Mouse (Mus musculus) midbrain, embryonic 12.5 days (tissue): ENCODE measurements around the gene Slc30a10. TPM values are rescaled to one million over a fixed set of nuclear protein-coding genes. Genes with fewer than 3 reads are reported as not detected.

Source experiments
- ATAC-seq: fragments of 200-750 bp; cut with Nextera tagmentation; 2 replicates; pipeline ENCODE4 v1.8.0; 2017; ENCODE audit warnings: low read depth, moderate TSS enrichment, moderate library complexity; ENCODE audit not compliant: low FRiP score
- H3K27ac ChIP-seq: fragments of 300-500 bp; sonication (generic); replicated peaks from 2 replicates; pipeline ENCODE4 v1.5.1; 2016; ENCODE audit warnings: mild to moderate bottlenecking
- H3K27me3 ChIP-seq: fragments of 300-500 bp; sonication (generic); 2 replicates; pipeline ENCODE4 v1.6.1; 2016; ENCODE audit warnings: mild to moderate bottlenecking
- H3K36me3 ChIP-seq: fragments of 300-500 bp; sonication (generic); 2 replicates; pipeline ENCODE4 v1.6.1; 2016
- H3K4me1 ChIP-seq: fragments of 300-500 bp; sonication (generic); 2 replicates; pipeline ENCODE4 v1.6.1; 2016
- H3K4me2 ChIP-seq: fragments of 300-500 bp; sonication (generic); replicated peaks from 2 replicates; pipeline ENCODE4 v1.6.1; 2016; ENCODE audit warnings: mild to moderate bottlenecking, moderate library complexity
- H3K4me3 ChIP-seq: fragments of 300-500 bp; sonication (generic); 2 replicates; pipeline ENCODE4 v1.5.1; 2016; ENCODE audit warnings: mild to moderate bottlenecking
- H3K9ac ChIP-seq: fragments of 300-500 bp; sonication (generic); replicated peaks from 2 replicates; pipeline ENCODE4 v1.6.1; 2016; ENCODE audit warnings: mild to moderate bottlenecking, moderate library complexity
- H3K9me3 ChIP-seq: fragments of 300-500 bp; sonication (generic); 2 replicates; pipeline ENCODE4 v1.6.1; 2016; ENCODE audit warnings: mild to moderate bottlenecking
- WGBS: fragments of 180-500 bp; shearing (Covaris S2); methylation state at CpG from one replicate; pipeline ENCODE4 v1.1.7; 2016; 5-methylcytosine and 5-hydroxymethylcytosine counted together
- polyA plus RNA-seq: library from polyadenylated mRNA; unstranded; fragments of >200 nt; fragmentation: Nextera tagmentation; extraction: Ambion mirVana; gene quantifications from 2 replicates; pipeline ENCODE4 v1.2.1, GENCODE M21; 2016

The Slc30a10 gene
- polyA plus RNA-seq, 1 experiment from 2014 or later = 1.4 TPM

GRCm38 (mm10) chr1:185441703-185442472, 12.8 kb upstream of the Slc30a10 start:
- Histone ChIP-seq H3K4me3 (no peak overlapping the region), H3K9me3 (no peaks in the 10 kb centered on the region), H3K4me2 (no peak overlapping the region), H3K27me3 (no peaks in the 10 kb centered on the region), H3K9ac (no peak overlapping the region), H3K36me3 (no peaks in the 10 kb centered on the region), H3K4me1 (peaks cover 21% of the 10 kb centered on the region; the same call in 1 of the 2 replicates), H3K27ac (no peak overlapping the region)
- WGBS = 63% methylated on average over 18 of the region's 18 CpGs
- ATAC-seq = peak; percentile 63

- Histone ChIP-seq H3K9ac (no peak overlapping the region), H3K4me3 (no peak overlapping the region), H3K4me2 (no peak overlapping the region), H3K36me3 (no peaks in the 10 kb centered on the region), H3K27me3 (peaks cover 10% of the 10 kb centered on the region; the same call in 1 of the 2 replicates), H3K9me3 (no peaks in the 10 kb centered on the region), H3K4me1 (no peaks in the 10 kb centered on the region), H3K27ac (no peak overlapping the region)
- WGBS = 90% methylated on average over 7 of the region's 7 CpGs
- no peak for ATAC-seq
Observed at GRCm38 (mm10) chr1:185448936-185449335, 5.7 kb upstream of the Slc30a10 start.

- 80% methylated on average over 2 of the region's 2 CpGs for WGBS
- Histone ChIP-seq H3K27ac (no peak overlapping the region), H3K4me3 (no peak overlapping the region), H3K4me2 (no peak overlapping the region), H3K9ac (no peak overlapping the region), H3K36me3 (no peaks in the 10 kb centered on the region), H3K4me1 (peaks cover 4% of the 10 kb centered on the region; the same call in 1 of the 2 replicates), H3K9me3 (no peaks in the 10 kb centered on the region), H3K27me3 (peaks cover 18% of the 10 kb centered on the region)
- ATAC-seq = no peak
Observed at GRCm38 (mm10) chr1:185449727-185450126, 4.9 kb upstream of the Slc30a10 start.

- no peak overlapping the region for H3K27ac ChIP-seq
- no peak overlapping the region for H3K4me2 ChIP-seq
- H3K36me3 ChIP-seq = no peaks in the 10 kb centered on the region
- no peaks in the 10 kb centered on the region for H3K9me3 ChIP-seq
- peaks cover 12% of the 10 kb centered on the region for H3K4me1 ChIP-seq
- no peak for ATAC-seq
- peaks cover 32% of the 10 kb centered on the region for H3K27me3 ChIP-seq
- H3K9ac ChIP-seq = no peak overlapping the region
- H3K4me3 ChIP-seq = no peak overlapping the region
- WGBS = 84% methylated on average over 8 of the region's 8 CpGs
Observed at GRCm38 (mm10) chr1:185451077-185451476, 3.6 kb upstream of the Slc30a10 start.

- 88% methylated on average over 3 of the region's 3 CpGs for WGBS
- H3K4me3 ChIP-seq = no peak overlapping the region
- H3K9me3 ChIP-seq = no peaks in the 10 kb centered on the region
- H3K4me2 ChIP-seq = no peak overlapping the region
- no peak overlapping the region for H3K27ac ChIP-seq
- peaks cover 12% of the 10 kb centered on the region for H3K4me1 ChIP-seq
- H3K27me3 ChIP-seq = peaks cover 36% of the 10 kb centered on the region
- no peak for ATAC-seq
- no peaks in the 10 kb centered on the region for H3K36me3 ChIP-seq
- H3K9ac ChIP-seq = no peak overlapping the region
Observed at GRCm38 (mm10) chr1:185451495-185451894, 3.2 kb upstream of the Slc30a10 start.

- Histone ChIP-seq H3K9ac (no peak overlapping the region), H3K27me3 (peaks cover 42% of the 10 kb centered on the region), H3K27ac (no peak overlapping the region), H3K4me3 (no peak overlapping the region), H3K4me2 (no peak overlapping the region), H3K4me1 (peaks cover 12% of the 10 kb centered on the region), H3K36me3 (no peaks in the 10 kb centered on the region), H3K9me3 (no peaks in the 10 kb centered on the region)
- WGBS = 97% methylated on average over 6 of the region's 6 CpGs
- ATAC-seq = no peak
Observed at GRCm38 (mm10) chr1:185452461-185452860, 2.2 kb upstream of the Slc30a10 start.

GRCm38 (mm10) chr1:185454144-185454543, 504 bp upstream of the Slc30a10 start:
- no peaks in the 10 kb centered on the region for H3K36me3 ChIP-seq
- H3K27me3 ChIP-seq = peaks cover 50% of the 10 kb centered on the region
- H3K4me2 ChIP-seq = peak overlapping the region; percentile 98
- H3K4me3 ChIP-seq = peak overlapping the region; percentile 58
- no peak overlapping the region for H3K9ac ChIP-seq
- H3K27ac ChIP-seq = no peak overlapping the region; the same call in 1 of the 2 replicates
- H3K4me1 ChIP-seq = peaks cover 12% of the 10 kb centered on the region
- ATAC-seq = no peak
- 45% methylated on average over 4 of the region's 4 CpGs for WGBS
- no peaks in the 10 kb centered on the region for H3K9me3 ChIP-seq

- H3K9me3 ChIP-seq = no peaks in the 10 kb centered on the region
- no peaks in the 10 kb centered on the region for H3K36me3 ChIP-seq
- H3K4me1 ChIP-seq = peaks cover 12% of the 10 kb centered on the region
- peaks cover 50% of the 10 kb centered on the region for H3K27me3 ChIP-seq
- H3K9ac ChIP-seq = peak overlapping the region; percentile 54
- H3K4me3 ChIP-seq = peak overlapping the region; percentile 58
- WGBS = under 1% methylated on average over 68 of the region's 71 CpGs
- H3K4me2 ChIP-seq = peak overlapping the region; percentile 98
- ATAC-seq = peak; percentile 68
- H3K27ac ChIP-seq = no peak overlapping the region; the same call in 1 of the 2 replicates
Observed at GRCm38 (mm10) chr1:185454955-185455701, 480 bp downstream of the Slc30a10 start.

GRCm38 (mm10) chr1:185456327-185456726, 1.7 kb downstream of the Slc30a10 start:
- H3K27ac ChIP-seq = no peak overlapping the region
- 84% methylated on average over 9 of the region's 9 CpGs for WGBS
- ATAC-seq = no peak
- H3K36me3 ChIP-seq = no peaks in the 10 kb centered on the region
- H3K9ac ChIP-seq = no peak overlapping the region
- H3K4me2 ChIP-seq = no peak overlapping the region
- peaks cover 50% of the 10 kb centered on the region for H3K27me3 ChIP-seq
- peaks cover 12% of the 10 kb centered on the region for H3K4me1 ChIP-seq
- no peaks in the 10 kb centered on the region for H3K9me3 ChIP-seq
- 0 out of 2 replicates have a peak overlapping the region, but pooled peaks have one; percentile 5 for H3K4me3 ChIP-seq

GRCm38 (mm10) chr1:185460096-185460495, 5.4 kb downstream of the Slc30a10 start:
- Histone ChIP-seq H3K4me1 (peaks cover 5% of the 10 kb centered on the region), H3K9ac (no peak overlapping the region), H3K27ac (no peak overlapping the region), H3K27me3 (peaks cover 28% of the 10 kb centered on the region), H3K9me3 (no peaks in the 10 kb centered on the region), H3K4me2 (no peak overlapping the region), H3K4me3 (no peak overlapping the region), H3K36me3 (no peaks in the 10 kb centered on the region)
- 82% methylated on average over 5 of the region's 5 CpGs for WGBS
- ATAC-seq = no peak

GRCm38 (mm10) chr1:185462889-185463288, 8.2 kb downstream of the Slc30a10 start:
- H3K4me1 ChIP-seq = no peaks in the 10 kb centered on the region; the same call in 1 of the 2 replicates
- no peaks in the 10 kb centered on the region for H3K9me3 ChIP-seq
- 75% methylated on average over 5 of the region's 5 CpGs for WGBS
- H3K36me3 ChIP-seq = no peaks in the 10 kb centered on the region
- H3K27me3 ChIP-seq = peaks cover 7% of the 10 kb centered on the region; the same call in 1 of the 2 replicates
- no peak overlapping the region for H3K4me3 ChIP-seq
- no peak for ATAC-seq
- H3K27ac ChIP-seq = no peak overlapping the region
- H3K9ac ChIP-seq = no peak overlapping the region
- no peak overlapping the region for H3K4me2 ChIP-seq

GRCm38 (mm10) chr1:185469551-185470021, 14.9 kb downstream of the Slc30a10 start:
- Histone ChIP-seq H3K9ac (no peak overlapping the region), H3K4me3 (no peak overlapping the region), H3K27ac (no peak overlapping the region), H3K9me3 (no peaks in the 10 kb centered on the region), H3K4me1 (no peaks in the 10 kb centered on the region), H3K36me3 (no peaks in the 10 kb centered on the region), H3K4me2 (no peak overlapping the region), H3K27me3 (no peaks in the 10 kb centered on the region)
- 80% methylated on average over 8 of the region's 8 CpGs for WGBS
- ATAC-seq = no peak
